Mouse (Mus musculus) lung, postnatal 0 days (tissue): ENCODE results near the gene Wrb. TPM values are rescaled to one million over a fixed set of nuclear protein-coding genes. Genes with fewer than 3 reads are reported as not detected.

Experiments used
- ATAC-seq: fragments of 200-750 bp; cut with Nextera tagmentation; 2 replicates; pipeline ENCODE4 v1.8.0; 2017; ENCODE audit warnings: moderate library complexity
- DNase-seq: peaks from one replicate; pipeline ENCODE4 v3.0.0-alpha.2; 2016; ENCODE audit warnings: low spot score
- H3K27ac ChIP-seq: fragments of 300-500 bp; sonication (generic); 2 replicates; pipeline ENCODE4 v1.5.1; 2014; ENCODE audit warnings: antibody characterized with exemption, mild to moderate bottlenecking, low read length, mixed read lengths
- H3K27me3 ChIP-seq: fragments of 300-500 bp; sonication (generic); replicated peaks from 2 replicates; pipeline ENCODE4 v1.6.1; 2014; ENCODE audit warnings: low read length, mixed read lengths; ENCODE audit not compliant: insufficient read depth
- H3K36me3 ChIP-seq: fragments of 300-500 bp; sonication (generic); 2 replicates; pipeline ENCODE4 v1.6.1; 2014; ENCODE audit warnings: low read length, mixed read lengths; ENCODE audit not compliant: insufficient read depth
- H3K4me1 ChIP-seq: fragments of 300-500 bp; sonication (generic); 2 replicates; pipeline ENCODE4 v1.6.1; 2014; ENCODE audit warnings: antibody characterized with exemption, low read depth, low read length, mixed read lengths; ENCODE audit not compliant: insufficient read depth
- H3K4me2 ChIP-seq: fragments of 300-500 bp; sonication (generic); replicated peaks from 2 replicates; pipeline ENCODE4 v1.6.1; 2014; ENCODE audit warnings: low read depth, mild to moderate bottlenecking, low read length, moderate library complexity, mixed read lengths
- H3K4me3 ChIP-seq: fragments of 300-500 bp; sonication (generic); 2 replicates; pipeline ENCODE4 v1.5.1; 2014; ENCODE audit warnings: low read depth, low read length
- H3K9ac ChIP-seq: fragments of 300-500 bp; sonication (generic); replicated peaks from 2 replicates; pipeline ENCODE4 v1.6.1; 2014; ENCODE audit warnings: low read depth, mild to moderate bottlenecking
- H3K9me3 ChIP-seq: fragments of 300-500 bp; sonication (generic); 2 replicates; pipeline ENCODE4 v1.6.1; 2016; ENCODE audit warnings: low read length, mixed read lengths
- CTCF ChIP-seq: IDR thresholded peaks from 2 replicates; pipeline ENCODE4 v1.5.1; 2016; ENCODE audit warnings: antibody characterized with exemption, mild to moderate bottlenecking
- EP300 ChIP-seq: IDR thresholded peaks from 2 replicates; pipeline ENCODE4 v1.6.1; 2016; ENCODE audit warnings: antibody characterized with exemption, mild to moderate bottlenecking, control low read depth
- WGBS: fragments of 180-500 bp; shearing (Covaris S2); extraction: QIAGEN DNeasy Blood & Tissue Kit; methylation state at CpG from one replicate; pipeline ENCODE4 v1.1.7; 2014; 5-methylcytosine and 5-hydroxymethylcytosine counted together
- polyA plus RNA-seq: library from polyadenylated mRNA; unstranded; fragments of >200 nt; fragmentation: Nextera tagmentation; extraction: Ambion mirVana; gene quantifications from 2 replicates; pipeline ENCODE4 v1.2.1, GENCODE M21; 2015

The Wrb gene
- polyA plus RNA-seq, 1 experiment from 2014 or later: 25.3 TPM

DNA sequence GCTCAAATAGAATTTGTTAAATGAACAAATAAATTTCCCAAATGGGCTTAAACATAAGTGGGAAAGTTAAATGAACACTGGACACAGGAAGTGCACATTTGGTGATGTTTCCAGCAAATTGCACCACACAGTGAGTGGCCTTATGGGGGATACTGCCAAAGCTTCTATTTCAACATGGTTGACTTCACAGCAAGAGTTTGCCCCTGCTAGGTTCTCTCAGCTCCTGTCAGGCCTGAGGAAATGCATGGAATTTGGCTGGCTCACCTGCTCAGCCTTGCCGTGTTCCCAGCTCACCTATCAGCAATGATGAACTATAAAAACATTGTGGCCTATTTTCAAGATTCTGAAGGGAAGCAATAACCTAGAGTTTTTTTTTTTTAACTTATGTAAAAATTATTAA, 15.7 kb downstream of the Wrb start:
- Histone ChIP-seq H3K4me1 (no peaks in the 10 kb centered on the region), H3K9me3 (no peaks in the 10 kb centered on the region), H3K36me3 (no peaks in the 10 kb centered on the region), H3K27me3 (no peaks in the 10 kb centered on the region), H3K4me3 (no peak overlapping the region), H3K27ac (no peak overlapping the region), H3K9ac (no peak overlapping the region), H3K4me2 (no peak overlapping the region)
- no peak for DNase-seq
- TF ChIP-seq EP300 (no peak), CTCF (no peak)
- WGBS: 89% methylated on average over 1 of the region's 1 CpGs
- no peak for ATAC-seq

- no peaks in the 10 kb centered on the region for H3K4me1 ChIP-seq
- TF ChIP-seq EP300 (no peak), CTCF (no peak)
- WGBS: 75% methylated on average over 4 of the region's 4 CpGs
Observed at GRCm38 (mm10) chr16:96161336-96161735, 16.1 kb downstream of the Wrb start.

DNA sequence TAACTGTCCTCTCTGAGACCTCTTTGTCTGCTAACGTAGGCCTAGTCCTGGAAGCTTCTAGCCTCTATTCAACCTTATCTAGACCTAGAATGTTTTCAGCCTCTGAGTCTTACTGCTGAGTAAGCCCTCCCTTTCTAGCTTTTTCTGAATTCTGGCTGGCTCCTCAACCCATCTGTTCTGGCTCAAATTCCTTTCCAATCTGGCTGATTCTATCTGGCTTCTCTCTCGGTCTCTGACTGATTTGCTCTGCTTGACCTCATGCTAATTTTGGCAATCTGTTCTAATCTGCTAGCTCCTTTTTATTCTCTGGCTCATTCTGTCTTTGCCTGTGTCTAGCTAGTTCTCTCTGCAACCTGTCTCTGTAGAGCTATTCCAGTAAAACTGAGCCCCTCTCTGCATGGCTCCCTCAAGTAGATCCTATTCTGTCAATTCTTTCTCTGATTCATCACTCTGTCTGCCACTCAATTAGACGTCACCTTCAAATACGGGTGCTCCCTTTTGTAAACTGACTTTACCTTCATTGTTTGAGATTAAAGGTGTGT, 20.6 kb downstream of the Wrb start:
- WGBS: 63% methylated on average over 4 of the region's 4 CpGs
- DNase-seq: no peak
- Histone ChIP-seq H3K4me2 (no peak overlapping the region), H3K27ac (no peak overlapping the region), H3K36me3 (no peaks in the 10 kb centered on the region), H3K27me3 (no peaks in the 10 kb centered on the region), H3K4me3 (no peak overlapping the region), H3K4me1 (no peaks in the 10 kb centered on the region), H3K9ac (no peak overlapping the region), H3K9me3 (no peaks in the 10 kb centered on the region)
- no peak for ATAC-seq
- TF ChIP-seq CTCF (no peak), EP300 (no peak)

More at GRCm38 (mm10) chr16:96161336-96161735, 16.1 kb downstream of the Wrb start:
- Histone ChIP-seq H3K4me2 (no peak overlapping the region), H3K9ac (no peak overlapping the region), H3K9me3 (no peaks in the 10 kb centered on the region), H3K4me3 (no peak overlapping the region), H3K36me3 (no peaks in the 10 kb centered on the region), H3K27ac (no peak overlapping the region), H3K27me3 (no peaks in the 10 kb centered on the region)
- DNase-seq (no peak), ATAC-seq (no peak)

DNA sequence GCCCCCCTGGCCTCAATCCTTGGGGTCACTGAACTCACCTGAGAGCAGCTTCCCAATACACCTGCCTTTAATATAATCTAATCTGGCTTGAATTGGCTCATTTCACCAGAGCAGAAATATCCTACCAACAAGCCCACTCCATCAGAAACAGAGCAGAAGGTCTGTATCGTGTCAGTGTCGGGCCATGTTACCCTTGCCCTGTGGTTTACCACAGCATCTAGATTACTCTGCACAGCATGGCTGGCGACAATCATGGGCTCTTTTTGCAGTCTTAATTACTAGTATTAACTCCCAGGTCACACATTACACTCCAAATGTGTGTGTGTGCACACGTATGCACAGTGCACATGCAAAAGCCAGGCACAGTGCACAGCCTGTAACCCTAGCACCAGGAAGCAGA, 23.6 kb downstream of the Wrb start:
- H3K4me1 ChIP-seq: no peaks in the 10 kb centered on the region; the same call in 1 of the 2 replicates
- 88% methylated on average over 4 of the region's 4 CpGs for WGBS
- no peaks in the 10 kb centered on the region for H3K36me3 ChIP-seq
- H3K4me2 ChIP-seq: no peak overlapping the region
- no peak for ATAC-seq
- no peak overlapping the region for H3K9ac ChIP-seq
- no peaks in the 10 kb centered on the region for H3K27me3 ChIP-seq
- no peak overlapping the region for H3K4me3 ChIP-seq
- H3K27ac ChIP-seq: no peak overlapping the region
- TF ChIP-seq EP300 (no peak), CTCF (no peak)
- DNase-seq: no peak
- no peaks in the 10 kb centered on the region for H3K9me3 ChIP-seq

- Histone ChIP-seq H3K36me3 (no peaks in the 10 kb centered on the region), H3K27ac (no peak overlapping the region), H3K9me3 (no peaks in the 10 kb centered on the region), H3K4me1 (no peaks in the 10 kb centered on the region; the same call in none of the 2 replicates), H3K4me3 (no peak overlapping the region), H3K4me2 (no peak overlapping the region), H3K9ac (no peak overlapping the region), H3K27me3 (no peaks in the 10 kb centered on the region)
- peak; percentile 63 for DNase-seq
- no peak for TF ChIP-seq EP300
- no peak for TF ChIP-seq CTCF
- no peak for ATAC-seq
- WGBS: 55% methylated on average over 8 of the region's 8 CpGs
Observed at GRCm38 (mm10) chr16:96173648-96174047, 28.4 kb downstream of the Wrb start.

GRCm38 (mm10) chr16:96175399-96175798, 30.2 kb downstream of the Wrb start:
- peak; percentile 69 for TF ChIP-seq EP300
- no peak for TF ChIP-seq CTCF
- WGBS: 34% methylated on average over 2 of the region's 2 CpGs
- H3K27me3 ChIP-seq: no peaks in the 10 kb centered on the region
- no peaks in the 10 kb centered on the region for H3K9me3 ChIP-seq
- ATAC-seq (peak; percentile 98), DNase-seq (peak; percentile 79)
- no peaks in the 10 kb centered on the region; the same call in none of the 2 replicates for H3K4me1 ChIP-seq
- peak overlapping the region; percentile 22; the same call in 1 of the 2 replicates for H3K4me2 ChIP-seq
- H3K9ac ChIP-seq: no peak overlapping the region
- no peaks in the 10 kb centered on the region for H3K36me3 ChIP-seq
- no peak overlapping the region for H3K27ac ChIP-seq
- H3K4me3 ChIP-seq: no peak overlapping the region

- no peaks in the 10 kb centered on the region; the same call in none of the 2 replicates for H3K4me1 ChIP-seq
- no peak overlapping the region for H3K27ac ChIP-seq
- ATAC-seq (no peak), DNase-seq (no peak)
- H3K4me3 ChIP-seq: no peak overlapping the region
- no peak overlapping the region for H3K9ac ChIP-seq
- no peak overlapping the region for H3K4me2 ChIP-seq
- H3K36me3 ChIP-seq: no peaks in the 10 kb centered on the region
- TF ChIP-seq EP300 (no peak), CTCF (no peak)
- H3K27me3 ChIP-seq: no peaks in the 10 kb centered on the region
- no peaks in the 10 kb centered on the region for H3K9me3 ChIP-seq
Observed at GRCm38 (mm10) chr16:96179156-96179555, 33.9 kb downstream of the Wrb start.
